Mouse (Mus musculus) embryonic fibroblast, embryonic 13.5 days (primary cell): ENCODE measurements around the gene Krtap28-10. TPM values are rescaled to one million over a fixed set of nuclear protein-coding genes. Genes with fewer than 3 reads are reported as not detected.
"Not testable (repeated sequence)": the region's sequence is repeated elsewhere in the genome, so short reads cannot be mapped to it uniquely, and the experiment has no call there.

Experiments used
- H3K27ac ChIP-seq: 2 replicates; pipeline ENCODE4 v1.5.1; 2012; ENCODE audit warnings: low read length, control low read depth, inconsistent platforms; ENCODE audit not compliant: insufficient read depth
- H3K4me1 ChIP-seq: 2 replicates; pipeline ENCODE4 v1.6.1; 2011; ENCODE audit warnings: low read length; ENCODE audit not compliant: control insufficient read depth, insufficient read depth
- H3K4me3 ChIP-seq: 2 replicates; pipeline ENCODE4 v1.5.1; 2011; ENCODE audit warnings: mild to moderate bottlenecking, control low read depth, low read length; ENCODE audit not compliant: insufficient read depth
- CTCF ChIP-seq: IDR thresholded peaks from 2 replicates; pipeline ENCODE4 v1.5.1; 2011; ENCODE audit warnings: mild to moderate bottlenecking, control low read depth, low read length, moderate library complexity, borderline replicate concordance; ENCODE audit not compliant: insufficient read depth
- POLR2A ChIP-seq: IDR thresholded peaks from 2 replicates; pipeline ENCODE4 v1.6.1; 2011; ENCODE audit warnings: low read depth, mild to moderate bottlenecking, control low read depth, low read length, moderate library complexity
- polyA plus RNA-seq: library from polyadenylated mRNA; stranded (reverse); fragments of >200 nt; gene quantifications from 2 replicates; pipeline ENCODE4 v1.2.4, GENCODE M21; 2011; ENCODE audit warnings: low read depth; ENCODE audit not compliant: missing spikeins, insufficient read length

The Krtap28-10 gene
- polyA plus RNA-seq, 1 experiment: not detected

DNA sequence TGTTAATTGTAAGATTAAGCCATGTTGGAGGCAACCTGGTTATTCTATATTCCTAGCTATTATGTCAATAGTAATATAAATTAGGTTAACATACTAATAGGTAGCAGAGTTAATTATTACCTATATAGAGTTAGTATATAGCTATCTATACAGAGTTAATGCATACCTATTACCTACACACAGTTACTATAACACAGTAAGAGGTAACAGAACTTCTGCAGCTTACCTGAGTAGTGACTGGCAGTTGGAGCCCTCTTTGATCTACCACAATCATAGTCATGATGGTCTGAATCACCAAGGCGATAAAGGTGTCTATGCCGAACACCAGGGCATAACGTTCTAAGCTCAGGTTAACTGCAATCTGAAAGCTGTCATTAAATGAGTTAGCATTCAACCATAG, 27.8 kb downstream of the Krtap28-10 start:
- TF ChIP-seq CTCF (no peak), POLR2A (no peak)
- Histone ChIP-seq H3K4me1 (no peaks in the 10 kb centered on the region), H3K27ac (no peak overlapping the region), H3K4me3 (no peak overlapping the region)

DNA sequence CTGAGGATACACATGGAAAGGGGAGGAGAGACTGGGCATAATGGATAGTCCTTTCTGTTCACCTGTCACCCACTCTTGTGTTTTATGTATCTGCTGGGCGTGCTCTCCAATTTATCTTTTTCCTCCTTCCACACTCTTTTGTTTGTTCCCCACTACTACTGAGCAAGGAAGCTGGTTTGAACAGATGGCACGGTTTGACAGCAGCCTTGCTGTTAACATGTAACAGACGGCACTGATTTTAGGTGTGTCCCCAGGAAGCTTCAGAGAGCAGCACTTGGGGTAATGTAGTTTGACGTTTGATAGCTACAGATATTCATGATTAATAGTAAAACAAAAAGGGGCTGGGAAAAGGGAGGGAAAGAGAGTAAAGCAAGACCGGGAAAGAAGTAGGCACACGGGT, 34.8 kb downstream of the Krtap28-10 start:
- no peak for TF ChIP-seq CTCF
- TF ChIP-seq POLR2A: no peak
- Histone ChIP-seq H3K4me1 (no peaks in the 10 kb centered on the region), H3K4me3 (no peak overlapping the region), H3K27ac (no peak overlapping the region)

DNA sequence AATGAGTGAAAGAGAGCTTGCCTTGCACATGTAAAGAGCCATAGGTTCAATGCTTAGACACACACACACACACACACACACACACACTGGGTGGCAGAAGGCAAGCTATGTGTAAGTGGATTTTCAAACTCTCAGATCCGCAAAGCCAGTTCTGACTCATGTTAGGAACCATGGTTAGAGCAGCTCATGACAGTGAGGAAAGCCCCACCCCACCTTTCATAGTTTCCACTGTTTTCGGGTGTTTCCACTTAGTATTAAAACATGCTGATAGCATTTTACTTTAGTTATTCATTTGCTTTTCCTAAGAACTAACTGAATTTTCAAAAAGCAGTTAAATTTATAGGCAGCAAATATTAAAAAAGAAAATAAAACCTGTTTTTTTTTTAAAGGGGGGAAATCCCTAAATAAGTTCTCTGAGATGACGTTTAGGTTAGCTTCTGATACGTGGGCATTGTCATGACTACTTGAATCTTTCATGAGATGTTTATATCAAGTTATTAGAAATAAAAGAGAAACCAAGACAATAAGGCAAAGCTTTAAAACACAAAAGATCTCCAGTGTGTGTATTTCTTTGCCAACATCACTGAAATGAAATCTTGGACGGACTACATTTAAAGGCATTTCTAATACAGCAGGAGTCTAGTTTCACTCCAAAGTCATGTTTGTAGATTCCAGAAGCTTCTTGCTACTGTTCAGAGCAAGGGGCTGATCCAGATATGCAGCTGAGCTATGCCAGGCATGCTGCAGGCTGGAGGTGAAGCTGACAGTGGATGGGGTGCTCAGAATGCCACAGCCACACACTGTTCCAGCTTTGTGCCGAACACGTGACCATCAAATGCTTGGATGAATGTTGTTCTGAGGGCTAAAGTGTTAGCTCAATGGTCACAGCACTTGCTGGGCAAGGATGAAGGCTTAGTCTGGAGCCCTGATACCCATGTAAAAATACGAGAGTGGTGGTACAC, 35.8 kb downstream of the Krtap28-10 start:
- Histone ChIP-seq H3K4me3 (no peak overlapping the region), H3K4me1 (no peaks in the 10 kb centered on the region), H3K27ac (no peak overlapping the region)
- no peak for TF ChIP-seq POLR2A
- no peak for TF ChIP-seq CTCF

GRCm38 (mm10) chr1:83000306-83000705, 42.0 kb downstream of the Krtap28-10 start, which contains the start of gene Gm47959:
Gm47959 (plus strand) TSS chr1:83000548.
- H3K4me1 ChIP-seq, H3K4me3 ChIP-seq, H3K27ac ChIP-seq: not testable (repeated sequence)

- no peak for TF ChIP-seq CTCF
- no peak for TF ChIP-seq POLR2A
- Histone ChIP-seq H3K4me3 (no peak overlapping the region), H3K4me1 (no peaks in the 10 kb centered on the region), H3K27ac (no peak overlapping the region)
These were observed 48.3 kb downstream of the Krtap28-10 start for GRCm38 (mm10) chr1:82993947-82994346.

DNA sequence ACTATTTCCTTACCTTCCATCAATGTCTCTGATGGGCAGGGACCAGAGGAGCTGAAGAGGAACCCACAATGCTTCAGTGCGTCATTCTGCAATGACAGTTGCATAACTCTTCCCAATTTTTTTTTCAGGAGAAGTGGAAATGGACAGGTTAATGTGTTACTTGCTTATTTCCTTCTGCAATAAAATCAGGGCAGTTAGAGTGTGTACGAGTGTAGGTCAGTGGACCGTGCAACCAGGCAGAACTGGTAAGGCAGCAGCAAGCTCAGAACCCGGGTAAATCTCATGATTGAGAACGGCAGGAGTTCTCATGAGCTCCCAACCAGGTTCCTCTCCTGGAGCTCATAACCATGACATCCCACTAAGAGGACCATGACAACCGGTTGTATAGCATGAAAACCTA, 50.2 kb downstream of the Krtap28-10 start:
- no peak overlapping the region for H3K27ac ChIP-seq
- H3K4me1 ChIP-seq: no peaks in the 10 kb centered on the region
- TF ChIP-seq CTCF (no peak), POLR2A (no peak)
- no peak overlapping the region for H3K4me3 ChIP-seq

DNA sequence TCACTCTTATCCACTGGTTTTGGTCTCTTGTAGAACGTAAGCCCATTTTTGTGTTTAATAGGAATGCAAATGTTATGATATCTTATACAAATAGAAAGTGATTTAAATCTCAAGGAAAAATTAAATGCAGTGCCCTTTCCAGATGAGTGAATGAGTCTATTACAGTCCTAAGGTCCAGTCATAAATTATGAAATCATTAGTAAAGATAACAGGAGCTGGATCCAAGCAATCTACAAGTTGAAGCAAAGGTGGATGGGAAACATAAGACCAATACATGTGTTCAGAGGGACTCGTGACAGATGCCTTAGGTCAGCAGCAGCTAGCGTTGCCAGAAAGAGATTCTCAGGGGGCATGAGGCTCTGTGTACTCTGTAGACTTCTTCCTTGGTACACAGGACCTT, 50.7 kb downstream of the Krtap28-10 start:
- Histone ChIP-seq H3K4me3 (no peak overlapping the region), H3K4me1 (no peaks in the 10 kb centered on the region), H3K27ac (no peak overlapping the region)
- no peak for TF ChIP-seq POLR2A
- no peak for TF ChIP-seq CTCF

Other genes with a start within 250 kb of the Krtap28-10 start
- gene Agfg1, start 203.0 kb downstream of the Krtap28-10 start, polyA plus RNA-seq: 75.1 and 77.5 TPM in 2 replicates
- gene A030005L19Rik, start 129.2 kb downstream of the Krtap28-10 start, polyA plus RNA-seq: 1.1 TPM in 1 of 2 replicates, not detected in the other
- gene A030014E15Rik, start 117.6 kb downstream of the Krtap28-10 start, polyA plus RNA-seq: not detected in 2 replicates
- gene Gm6217, start 111.1 kb downstream of the Krtap28-10 start, polyA plus RNA-seq: not detected in 2 replicates
- gene A030003K21Rik, start 99.1 kb downstream of the Krtap28-10 start, polyA plus RNA-seq: not detected in 2 replicates
- not detected in 2 replicates for gene Gm7544, start 86.5 kb downstream of the Krtap28-10 start, polyA plus RNA-seq
- not detected in 2 replicates for gene Gm47955, start 82.2 kb downstream of the Krtap28-10 start, polyA plus RNA-seq
- not detected in 2 replicates for gene Gm47959, start 41.9 kb downstream of the Krtap28-10 start, polyA plus RNA-seq
- 0.38 and 0.93 TPM in 2 replicates for gene Slc19a3, start 4.0 kb downstream of the Krtap28-10 start, polyA plus RNA-seq
- not detected in 2 replicates for gene Gm47969, start 2.5 kb upstream of the Krtap28-10 start, polyA plus RNA-seq
- gene A030005K14Rik, start 16.9 kb upstream of the Krtap28-10 start, polyA plus RNA-seq: not detected in 2 replicates
- gene Krtap28-13, start 18.4 kb upstream of the Krtap28-10 start, polyA plus RNA-seq: not detected in 2 replicates
- gene Ccl20, start 74.3 kb upstream of the Krtap28-10 start, polyA plus RNA-seq: 11.8 and 12.2 TPM in 2 replicates
- not detected in 2 replicates for gene Daw1, start 117.3 kb upstream of the Krtap28-10 start, polyA plus RNA-seq